Mouse (Mus musculus) liver, postnatal 0 days (tissue): Measurements from ENCODE around the gene Axl.

Source experiments
- CTCF ChIP-seq: sonication (generic); IDR thresholded peaks from 2 replicates; pipeline ENCODE4 v1.5.1; 2016; ENCODE audit warnings: antibody characterized with exemption, low read depth
- EP300 ChIP-seq: IDR thresholded peaks from 2 replicates; pipeline ENCODE4 v1.6.1; 2016; ENCODE audit warnings: antibody characterized with exemption, low read depth, mild to moderate bottlenecking

DNA sequence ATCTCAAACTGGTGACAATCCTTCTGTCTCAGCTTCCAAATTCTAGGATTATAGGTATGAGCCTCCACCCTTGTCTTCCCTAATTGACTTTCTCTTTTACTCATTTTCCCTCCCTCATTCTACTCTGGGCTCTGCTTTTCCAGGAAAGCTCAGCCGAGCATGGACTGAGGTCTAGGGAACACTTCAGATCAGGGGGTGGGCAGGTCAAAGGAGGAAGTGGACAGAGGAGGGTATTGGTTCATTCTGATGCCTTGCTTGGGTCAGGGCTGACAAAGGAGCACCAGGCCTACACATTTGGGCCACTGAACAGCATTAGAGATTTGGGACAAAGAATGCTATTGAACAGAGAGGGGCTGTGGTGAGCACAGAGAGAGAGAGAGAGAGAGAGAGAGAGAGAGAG lies 3.7 kb downstream of the Axl start:
- no peak for TF ChIP-seq CTCF
- TF ChIP-seq EP300, result no peak
